Mouse (Mus musculus): ENCODE data around the gene Nt5dc3. TPM values are rescaled to one million over a fixed set of nuclear protein-coding genes. Genes with fewer than 3 reads are reported as not detected.

The Nt5dc3 gene
- polyA plus RNA-seq, 1 experiment from 2014 or later: 15.2 TPM

- no peak for ATAC-seq
- Histone ChIP-seq H3K9me3 (replicated peaks; ENCODE audit: control insufficient read depth, low read length, poor library complexity, severe bottlenecking) (no peaks in the 10 kb centered on the region), H3K4me3 (ENCODE audit: low read depth, low read length) (no peak overlapping the region), H3K4me1 (ENCODE audit: control insufficient read depth, insufficient read depth, low read length) (no peaks in the 10 kb centered on the region), H3K27me3 (ENCODE audit: control insufficient read depth, insufficient read depth, low read depth, low read length) (no peaks in the 10 kb centered on the region), H3K4me2 (ENCODE audit: low read length) (no peak overlapping the region), H3K9ac (ENCODE audit: low read depth, low read length) (no peak overlapping the region), H3K36me3 (ENCODE audit: control insufficient read depth, insufficient read depth, low read length) (peaks cover 3% of the 10 kb centered on the region; the same call in 1 of the 2 replicates), H3K27ac (ENCODE audit: low read length) (no peak overlapping the region)
- 90% methylated on average over 6 of the region's 6 CpGs for WGBS
These were observed 60.0 kb downstream of the Nt5dc3 start for GRCm38 (mm10) chr10:86838827-86839226.

- ATAC-seq: no peak
- Histone ChIP-seq H3K27ac (ENCODE audit: low read length) (no peak overlapping the region), H3K9me3 (replicated peaks; ENCODE audit: control insufficient read depth, low read length, poor library complexity, severe bottlenecking) (no peaks in the 10 kb centered on the region), H3K27me3 (ENCODE audit: control insufficient read depth, insufficient read depth, low read depth, low read length) (no peaks in the 10 kb centered on the region), H3K4me3 (ENCODE audit: low read depth, low read length) (no peak overlapping the region), H3K4me2 (ENCODE audit: low read length) (no peak overlapping the region), H3K36me3 (ENCODE audit: control insufficient read depth, insufficient read depth, low read length) (no peaks in the 10 kb centered on the region), H3K9ac (ENCODE audit: low read depth, low read length) (no peak overlapping the region), H3K4me1 (ENCODE audit: control insufficient read depth, insufficient read depth, low read length) (no peaks in the 10 kb centered on the region)
- 93% methylated on average over 5 of the region's 5 CpGs for WGBS
These were observed 63.9 kb downstream of the Nt5dc3 start for GRCm38 (mm10) chr10:86842659-86843058.

- H3K9ac ChIP-seq (ENCODE audit: low read depth, low read length): no peak overlapping the region
- no peak overlapping the region for H3K4me2 ChIP-seq (ENCODE audit: low read length)
- no peak overlapping the region for H3K27ac ChIP-seq (ENCODE audit: low read length)
- no peaks in the 10 kb centered on the region for H3K9me3 ChIP-seq (replicated peaks; ENCODE audit: control insufficient read depth, low read length, poor library complexity, severe bottlenecking)
- no peaks in the 10 kb centered on the region for H3K27me3 ChIP-seq (ENCODE audit: control insufficient read depth, insufficient read depth, low read depth, low read length)
- H3K4me3 ChIP-seq (ENCODE audit: low read depth, low read length): no peak overlapping the region
- H3K36me3 ChIP-seq (ENCODE audit: control insufficient read depth, insufficient read depth, low read length): no peaks in the 10 kb centered on the region
- WGBS: 87% methylated on average over 9 of the region's 9 CpGs
- ATAC-seq: peak; percentile 51; the same call in 1 of the 2 replicates
- H3K4me1 ChIP-seq (ENCODE audit: control insufficient read depth, insufficient read depth, low read length): no peaks in the 10 kb centered on the region
These were observed 68.2 kb downstream of the Nt5dc3 start for GRCm38 (mm10) chr10:86846926-86847467.

DNA sequence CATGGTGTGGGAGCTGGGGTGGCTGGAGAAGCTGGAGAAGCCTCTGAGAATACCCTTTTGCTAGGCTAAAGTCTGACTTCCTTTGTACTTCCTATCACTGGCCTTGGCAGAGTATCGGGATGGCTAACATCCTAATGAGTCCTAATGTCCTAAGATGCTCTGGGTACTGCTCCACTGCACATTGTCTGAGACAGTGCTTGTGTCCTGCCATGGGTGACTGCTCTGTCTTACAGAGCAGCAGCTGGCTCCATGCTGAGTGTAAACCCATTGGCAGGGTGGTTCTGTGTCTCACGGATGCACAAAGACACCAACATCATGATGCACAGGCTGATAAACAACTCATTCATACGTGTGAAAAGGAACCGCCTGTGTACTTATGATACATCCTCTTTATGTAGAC, 70.3 kb downstream of the Nt5dc3 start:
- no peak overlapping the region for H3K4me3 ChIP-seq (ENCODE audit: low read depth, low read length)
- no peak overlapping the region for H3K9ac ChIP-seq (ENCODE audit: low read depth, low read length)
- no peak for ATAC-seq
- WGBS: 80% methylated on average over 4 of the region's 4 CpGs
- no peaks in the 10 kb centered on the region for H3K9me3 ChIP-seq (replicated peaks; ENCODE audit: control insufficient read depth, low read length, poor library complexity, severe bottlenecking)
- H3K36me3 ChIP-seq (ENCODE audit: control insufficient read depth, insufficient read depth, low read length): no peaks in the 10 kb centered on the region
- no peak overlapping the region for H3K27ac ChIP-seq (ENCODE audit: low read length)
- H3K4me2 ChIP-seq (ENCODE audit: low read length): no peak overlapping the region
- H3K4me1 ChIP-seq (ENCODE audit: control insufficient read depth, insufficient read depth, low read length): no peaks in the 10 kb centered on the region
- no peaks in the 10 kb centered on the region for H3K27me3 ChIP-seq (ENCODE audit: control insufficient read depth, insufficient read depth, low read depth, low read length)

- WGBS: 87% methylated on average over 4 of the region's 4 CpGs
- H3K27me3 ChIP-seq (ENCODE audit: control insufficient read depth, insufficient read depth, low read depth, low read length): no peaks in the 10 kb centered on the region
- no peak overlapping the region for H3K9ac ChIP-seq (ENCODE audit: low read depth, low read length)
- no peaks in the 10 kb centered on the region for H3K36me3 ChIP-seq (ENCODE audit: control insufficient read depth, insufficient read depth, low read length)
- no peaks in the 10 kb centered on the region for H3K9me3 ChIP-seq (replicated peaks; ENCODE audit: control insufficient read depth, low read length, poor library complexity, severe bottlenecking)
- no peak overlapping the region for H3K4me2 ChIP-seq (ENCODE audit: low read length)
- H3K27ac ChIP-seq (ENCODE audit: low read length): no peak overlapping the region
- no peaks in the 10 kb centered on the region for H3K4me1 ChIP-seq (ENCODE audit: control insufficient read depth, insufficient read depth, low read length)
- H3K4me3 ChIP-seq (ENCODE audit: low read depth, low read length): no peak overlapping the region
- ATAC-seq: no peak
These were observed 70.7 kb downstream of the Nt5dc3 start for GRCm38 (mm10) chr10:86849508-86849907.

DNA sequence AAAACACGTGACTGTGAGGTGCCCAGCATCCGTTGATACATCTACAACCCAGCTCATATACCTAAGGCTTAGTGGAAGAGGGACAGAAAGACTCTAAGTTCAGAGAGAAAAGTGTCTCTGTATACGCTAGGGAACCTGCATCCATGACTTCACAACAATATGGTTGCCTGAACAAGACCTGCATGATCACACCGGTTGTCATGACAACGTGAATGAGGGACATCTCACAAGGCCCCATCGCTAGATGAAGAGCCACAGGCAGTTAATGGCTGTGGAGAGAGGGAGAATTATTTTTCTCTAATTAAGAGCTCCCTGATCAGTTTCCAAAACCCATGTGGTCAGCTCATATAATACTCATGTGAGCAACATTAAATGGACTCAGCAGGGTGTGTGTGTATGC, 73.4 kb downstream of the Nt5dc3 start:
- no peak overlapping the region for H3K4me2 ChIP-seq (ENCODE audit: low read length)
- peak; percentile 14 for ATAC-seq
- no peaks in the 10 kb centered on the region for H3K27me3 ChIP-seq (ENCODE audit: control insufficient read depth, insufficient read depth, low read depth, low read length)
- H3K27ac ChIP-seq (ENCODE audit: low read length): no peak overlapping the region
- no peaks in the 10 kb centered on the region for H3K9me3 ChIP-seq (replicated peaks; ENCODE audit: control insufficient read depth, low read length, poor library complexity, severe bottlenecking)
- no peak overlapping the region for H3K9ac ChIP-seq (ENCODE audit: low read depth, low read length)
- no peaks in the 10 kb centered on the region for H3K36me3 ChIP-seq (ENCODE audit: control insufficient read depth, insufficient read depth, low read length)
- WGBS: 75% methylated on average over 6 of the region's 6 CpGs
- H3K4me1 ChIP-seq (ENCODE audit: control insufficient read depth, insufficient read depth, low read length): no peaks in the 10 kb centered on the region
- no peak overlapping the region for H3K4me3 ChIP-seq (ENCODE audit: low read depth, low read length)

DNA sequence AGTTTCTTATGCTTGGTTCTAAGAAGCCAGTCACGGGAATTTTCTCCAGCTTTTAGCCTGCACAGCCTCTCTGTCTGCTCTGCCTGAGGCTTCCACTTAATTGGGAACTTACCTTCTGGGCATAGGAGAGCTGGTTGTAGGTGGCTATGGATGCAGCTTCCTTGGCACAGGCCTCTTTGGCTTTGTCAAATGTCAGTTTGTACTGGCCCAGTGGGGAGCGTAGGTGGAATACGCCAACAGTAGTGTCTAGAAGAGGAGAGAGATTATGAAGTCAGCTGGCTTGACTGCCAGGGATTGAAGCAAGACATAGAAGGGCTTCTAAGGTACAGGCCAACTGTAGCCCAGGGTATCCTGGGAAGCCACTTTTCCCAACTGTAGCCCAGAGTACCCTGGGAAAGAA, 74.6 kb downstream of the Nt5dc3 start:
- H3K4me1 ChIP-seq (ENCODE audit: control insufficient read depth, insufficient read depth, low read length): no peaks in the 10 kb centered on the region
- no peaks in the 10 kb centered on the region for H3K9me3 ChIP-seq (replicated peaks; ENCODE audit: control insufficient read depth, low read length, poor library complexity, severe bottlenecking)
- no peak overlapping the region for H3K4me3 ChIP-seq (ENCODE audit: low read depth, low read length)
- H3K36me3 ChIP-seq (ENCODE audit: control insufficient read depth, insufficient read depth, low read length): no peaks in the 10 kb centered on the region
- ATAC-seq: no peak
- H3K27me3 ChIP-seq (ENCODE audit: control insufficient read depth, insufficient read depth, low read depth, low read length): no peaks in the 10 kb centered on the region
- no peak overlapping the region for H3K27ac ChIP-seq (ENCODE audit: low read length)
- H3K4me2 ChIP-seq (ENCODE audit: low read length): no peak overlapping the region
- 91% methylated on average over 3 of the region's 3 CpGs for WGBS
- H3K9ac ChIP-seq (ENCODE audit: low read depth, low read length): no peak overlapping the region

- H3K36me3 ChIP-seq (ENCODE audit: control insufficient read depth, insufficient read depth, low read length): no peaks in the 10 kb centered on the region
- H3K4me3 ChIP-seq (ENCODE audit: low read depth, low read length): no peak overlapping the region
- H3K4me2 ChIP-seq (ENCODE audit: low read length): no peak overlapping the region
- WGBS: 76% methylated on average over 4 of the region's 4 CpGs
- no peak for ATAC-seq
- H3K27me3 ChIP-seq (ENCODE audit: control insufficient read depth, insufficient read depth, low read depth, low read length): no peaks in the 10 kb centered on the region
- H3K9me3 ChIP-seq (replicated peaks; ENCODE audit: control insufficient read depth, low read length, poor library complexity, severe bottlenecking): no peaks in the 10 kb centered on the region
- H3K4me1 ChIP-seq (ENCODE audit: control insufficient read depth, insufficient read depth, low read length): no peaks in the 10 kb centered on the region
- no peak overlapping the region for H3K27ac ChIP-seq (ENCODE audit: low read length)
- no peak overlapping the region for H3K9ac ChIP-seq (ENCODE audit: low read depth, low read length)
These were observed 81.6 kb downstream of the Nt5dc3 start for GRCm38 (mm10) chr10:86860396-86860795.

- H3K4me3 ChIP-seq (ENCODE audit: low read depth, low read length): no peak overlapping the region
- no peak overlapping the region for H3K9ac ChIP-seq (ENCODE audit: low read depth, low read length)
- no peaks in the 10 kb centered on the region for H3K9me3 ChIP-seq (replicated peaks; ENCODE audit: control insufficient read depth, low read length, poor library complexity, severe bottlenecking)
- H3K27ac ChIP-seq (ENCODE audit: low read length): no peak overlapping the region
- no peak for ATAC-seq
- H3K4me2 ChIP-seq (ENCODE audit: low read length): no peak overlapping the region
- H3K4me1 ChIP-seq (ENCODE audit: control insufficient read depth, insufficient read depth, low read length): no peaks in the 10 kb centered on the region
- 94% methylated on average over 6 of the region's 6 CpGs for WGBS
- no peaks in the 10 kb centered on the region for H3K36me3 ChIP-seq (ENCODE audit: control insufficient read depth, insufficient read depth, low read length)
- no peaks in the 10 kb centered on the region for H3K27me3 ChIP-seq (ENCODE audit: control insufficient read depth, insufficient read depth, low read depth, low read length)
These were observed 83.7 kb downstream of the Nt5dc3 start for GRCm38 (mm10) chr10:86862496-86862895.
